Mouse (Mus musculus) T-helper 17 cell (primary cell): ENCODE measurements around the gene Preb.

Source experiments
- in situ Hi-C, 2 experiments: fragments of 300-600 bp; cut with MboI, MseI; formaldehyde crosslinking; loops; 1 replicate in 1 of 2; 2 replicates in 1 of 2; pipeline ENCODE4 v1.15.1; 2025; ENCODE audit warnings: high pct_unique_total_duplicates in 2 of 2

Gene Preb

DNA sequence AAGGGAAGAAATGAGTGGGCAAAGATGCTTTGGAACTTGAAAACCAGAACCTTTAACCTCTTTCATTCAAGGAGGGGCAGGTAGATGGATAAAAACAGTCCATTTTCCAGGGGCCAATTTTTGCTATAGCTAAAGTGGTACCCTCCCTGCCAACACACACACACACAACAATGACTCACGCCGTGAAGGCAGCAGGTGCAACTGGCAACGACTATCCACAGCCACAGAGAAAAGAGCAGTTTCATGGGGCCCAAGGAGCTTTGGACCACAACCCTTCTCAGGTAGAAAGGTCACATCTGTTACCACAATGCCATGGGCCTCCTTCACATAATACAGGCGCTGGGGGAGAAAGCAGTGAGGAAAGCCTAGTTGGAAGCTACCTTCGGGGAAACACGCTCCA, 4.4 kb downstream of the Preb start:
- in situ Hi-C loops, result no loop called here

DNA sequence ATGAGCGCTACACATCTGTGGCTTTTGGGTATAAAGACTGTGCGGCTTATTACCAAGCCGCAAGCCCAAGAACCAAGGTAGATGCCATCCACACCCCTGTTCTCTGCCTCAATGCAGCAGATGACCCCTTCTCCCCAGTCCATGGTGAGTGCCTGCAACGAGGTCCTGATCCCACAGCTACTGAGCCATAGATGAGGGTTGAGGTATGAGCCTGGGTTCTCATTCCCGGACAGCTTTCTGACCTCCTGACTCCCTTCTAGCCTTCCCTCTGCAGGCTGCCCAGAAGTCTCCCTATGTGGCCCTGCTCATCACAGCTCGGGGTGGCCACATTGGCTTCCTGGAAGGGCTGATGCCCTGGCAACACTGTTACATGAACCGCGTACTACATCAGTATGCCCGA, 5.6 kb downstream of the Preb start:
- in situ Hi-C loops, result no loop called here

DNA sequence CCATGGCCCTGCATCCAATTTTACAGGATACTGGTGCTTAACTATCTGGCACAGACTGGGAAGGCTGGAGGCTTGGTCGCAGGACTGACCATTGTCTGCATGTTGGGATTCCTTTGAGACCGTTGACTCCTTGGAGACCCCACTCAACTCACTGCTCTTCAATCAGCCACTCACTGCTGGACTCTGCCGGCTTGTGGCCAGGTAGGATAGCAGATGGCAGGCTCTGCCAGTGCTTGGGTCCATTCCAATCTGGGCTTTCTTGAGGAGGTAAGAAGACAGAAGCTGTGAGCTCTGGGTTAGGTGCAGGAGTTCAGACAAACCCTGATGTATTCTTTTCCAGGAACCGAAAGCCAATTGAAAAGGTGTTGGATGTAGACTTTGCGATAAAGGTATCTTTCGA, 6.1 kb downstream of the Preb start:
- in situ Hi-C loops, result no loop called here

- in situ Hi-C loops, result no loop called here
Observed at GRCm38 (mm10) chr5:30952551-30952950, 7.6 kb downstream of the Preb start.

DNA sequence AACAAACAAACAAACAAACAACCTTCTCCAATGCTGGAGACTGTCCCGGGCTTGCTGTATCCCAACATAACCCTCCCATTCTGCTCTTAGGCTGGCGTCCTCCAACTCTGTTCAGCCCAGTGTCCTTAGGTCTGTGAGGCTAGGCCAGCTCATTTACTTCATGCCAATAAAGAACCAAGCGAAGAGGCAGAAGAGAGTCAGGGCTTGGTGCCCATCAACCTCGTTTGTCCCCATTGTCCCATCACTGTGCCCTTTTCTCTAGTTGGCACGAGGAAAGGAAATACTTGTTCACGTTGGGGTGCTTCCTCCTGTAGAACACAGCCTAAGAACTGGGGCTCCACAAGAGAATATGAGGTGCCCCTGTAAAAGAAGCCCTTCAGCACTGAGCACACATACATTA, 8.5 kb downstream of the Preb start:
- in situ Hi-C loops, result no loop called here

DNA sequence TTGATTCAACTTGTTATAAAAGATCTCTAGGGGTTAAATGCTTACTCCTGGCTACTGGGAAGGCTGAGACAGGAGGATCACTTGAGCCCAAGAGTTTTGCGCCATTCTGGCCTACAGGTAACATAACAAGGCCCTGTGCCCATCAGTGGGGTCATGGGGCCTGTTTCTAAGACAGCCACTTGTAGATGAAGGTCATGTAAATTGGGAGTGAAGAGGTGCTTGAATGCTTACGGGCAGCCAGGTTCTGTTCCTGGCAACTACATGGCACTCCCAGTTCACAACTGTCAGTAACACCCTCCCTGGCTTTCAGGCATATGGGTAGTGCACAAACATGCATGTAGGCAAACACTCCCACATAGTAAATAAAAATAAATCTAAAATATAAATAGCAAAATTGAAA, 9.2 kb downstream of the Preb start:
- in situ Hi-C loops, result no loop called here

GRCm38 (mm10) chr5:30950451-30950850, 9.7 kb downstream of the Preb start:
- in situ Hi-C loops, result no loop called here

DNA sequence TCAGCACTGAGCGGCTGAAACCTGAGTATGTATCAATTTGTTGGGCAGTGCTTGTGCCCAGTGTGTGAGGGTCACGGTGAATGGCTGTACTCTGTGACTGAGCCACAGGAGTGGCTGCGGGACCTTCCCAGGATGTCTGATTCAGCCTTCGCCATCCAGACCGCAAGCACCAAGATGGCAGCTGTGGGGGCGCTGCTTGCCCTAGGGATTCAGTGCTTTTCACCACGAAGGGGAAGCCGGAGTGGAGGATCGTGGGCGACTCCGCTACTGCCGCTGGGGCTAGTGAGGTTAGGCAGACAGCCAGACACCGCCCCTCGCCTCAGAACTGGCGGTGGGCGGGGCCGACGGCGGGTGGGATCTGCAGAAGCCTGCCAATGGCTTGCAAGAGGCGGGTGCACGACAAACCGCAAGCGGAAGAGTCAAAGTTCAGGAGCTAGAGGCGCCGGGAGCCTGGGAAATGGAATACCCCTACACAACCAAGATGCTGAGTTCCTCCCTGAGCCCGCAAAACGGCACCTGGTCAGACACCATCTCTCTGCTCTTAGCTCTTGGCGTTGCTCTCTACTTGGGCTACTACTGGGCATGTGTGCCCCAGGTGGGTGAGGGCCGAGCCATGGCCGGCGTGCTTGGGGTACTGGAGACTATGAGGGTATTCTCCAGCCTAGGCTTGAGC, 10.4 kb downstream of the Preb start:
- in situ Hi-C loops, result no loop called here

GRCm38 (mm10) chr5:30948620-30949019, 11.5 kb downstream of the Preb start:
- in situ Hi-C loops, result no loop called here

- in situ Hi-C loops, result loop anchor here in 1 of 2 experiments (5.0 kb wide), 1 partner anchor 698 kb away; no protein-coding TSS in a partner anchor
Observed at GRCm38 (mm10) chr5:30944956-30945781, 15.0 kb downstream of the Preb start, which contains the start of gene Cgref1. Gene Cgref1 (minus strand): TSS chr5:30945591.

DNA sequence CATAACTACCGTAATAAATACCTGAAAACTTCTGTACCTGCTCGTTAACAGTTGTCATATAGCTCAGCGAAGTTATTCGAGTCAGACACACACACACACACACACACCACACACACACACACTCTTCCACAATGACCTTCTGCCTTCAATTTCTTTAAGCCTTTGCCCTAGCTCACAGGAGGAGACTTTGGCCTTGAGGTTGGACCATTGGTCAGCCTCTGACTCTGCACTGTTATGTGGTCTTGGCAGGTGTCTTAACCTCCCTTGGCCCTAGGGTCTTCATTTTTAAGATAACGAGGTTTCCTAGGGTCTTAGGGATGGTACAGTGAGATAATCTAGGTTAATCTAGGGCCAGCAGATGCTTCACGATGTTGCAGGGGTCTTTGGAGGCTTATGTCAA, 15.8 kb downstream of the Preb start:
- in situ Hi-C loops, result loop anchor here in 1 of 2 experiments (5.0 kb wide), 1 partner anchor 697 kb away; no protein-coding TSS in a partner anchor

DNA sequence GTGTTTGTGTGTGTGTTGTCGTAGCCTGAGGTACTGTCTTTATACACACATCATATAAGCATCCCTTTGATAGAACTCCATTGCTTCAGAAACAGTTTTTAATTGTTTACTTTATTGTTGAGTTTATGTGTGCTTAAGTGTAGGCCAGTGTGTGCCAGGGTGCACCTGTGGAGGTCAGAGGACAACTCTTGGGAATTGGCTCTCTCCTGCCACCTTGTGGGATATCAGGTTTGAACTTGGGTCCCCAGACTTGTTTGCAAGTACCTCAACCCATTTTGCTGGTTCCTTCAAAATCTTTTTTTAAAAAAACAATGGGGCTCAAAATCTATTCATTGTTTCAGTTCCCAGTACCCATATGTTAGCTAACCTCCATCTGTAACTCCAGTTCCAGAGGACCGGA, 17.2 kb downstream of the Preb start:
- in situ Hi-C loops, result loop anchor here in 1 of 2 experiments (5.0 kb wide), 1 partner anchor 696 kb away; no protein-coding TSS in a partner anchor

DNA sequence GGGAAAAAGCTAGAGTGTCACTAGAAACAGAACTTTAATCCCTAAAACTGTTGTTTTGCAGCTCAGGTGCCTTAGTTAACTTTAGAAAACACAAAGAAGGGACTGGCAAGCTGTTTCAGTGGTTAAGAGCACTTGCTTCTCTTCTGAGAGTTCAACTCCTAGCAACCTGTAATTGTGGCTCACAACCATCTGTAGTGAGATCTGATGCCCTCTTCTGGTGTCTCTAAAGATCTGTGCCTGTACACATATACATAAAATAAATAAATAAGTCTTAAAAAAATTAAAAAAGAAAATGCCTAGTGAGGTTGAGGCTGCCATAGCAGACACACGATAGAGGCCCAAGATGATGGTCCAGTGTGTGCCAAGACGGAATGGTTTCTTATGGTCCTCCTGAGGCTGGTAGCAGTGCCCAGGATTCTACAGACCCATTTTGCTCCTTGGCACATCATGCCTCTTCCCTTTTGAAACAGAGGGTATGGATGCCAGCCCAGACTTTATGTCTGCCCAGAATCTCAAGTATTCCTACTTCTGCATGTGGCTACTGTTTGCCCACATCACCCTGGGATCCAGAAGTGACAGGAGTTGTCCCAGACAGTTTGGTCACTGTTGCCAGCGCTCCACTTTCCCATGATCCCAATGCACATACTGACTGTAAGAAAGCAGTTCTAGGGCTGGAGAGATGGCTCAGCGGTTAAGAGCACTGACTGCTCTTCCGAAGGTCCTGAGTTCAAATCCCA, 25.3 kb downstream of the Preb start:
- in situ Hi-C loops, result loop anchor here (5.0 kb wide), 4 partner anchors 37 to 72 kb away; no protein-coding TSS in a partner anchor

- in situ Hi-C loops, result loop anchor here (5.0 kb wide), 4 partner anchors 39 to 74 kb away; no protein-coding TSS in a partner anchor
Observed at GRCm38 (mm10) chr5:30933705-30934104, 26.5 kb downstream of the Preb start.

- in situ Hi-C loops, result loop anchor here (5.0 kb wide), 4 partner anchors 41 to 76 kb away; no protein-coding TSS in a partner anchor
Observed at GRCm38 (mm10) chr5:30931378-30931777, 28.8 kb downstream of the Preb start.

- in situ Hi-C loops, result loop anchor here (5.0 kb wide), 4 partner anchors 41 to 76 kb away; no protein-coding TSS in a partner anchor
Observed at GRCm38 (mm10) chr5:30930846-30931245, 29.3 kb downstream of the Preb start.

GRCm38 (mm10) chr5:30930121-30930520, 30.0 kb downstream of the Preb start:
- in situ Hi-C loops, result loop anchor here (5.0 kb wide), 4 partner anchors 42 to 77 kb away; no protein-coding TSS in a partner anchor

DNA sequence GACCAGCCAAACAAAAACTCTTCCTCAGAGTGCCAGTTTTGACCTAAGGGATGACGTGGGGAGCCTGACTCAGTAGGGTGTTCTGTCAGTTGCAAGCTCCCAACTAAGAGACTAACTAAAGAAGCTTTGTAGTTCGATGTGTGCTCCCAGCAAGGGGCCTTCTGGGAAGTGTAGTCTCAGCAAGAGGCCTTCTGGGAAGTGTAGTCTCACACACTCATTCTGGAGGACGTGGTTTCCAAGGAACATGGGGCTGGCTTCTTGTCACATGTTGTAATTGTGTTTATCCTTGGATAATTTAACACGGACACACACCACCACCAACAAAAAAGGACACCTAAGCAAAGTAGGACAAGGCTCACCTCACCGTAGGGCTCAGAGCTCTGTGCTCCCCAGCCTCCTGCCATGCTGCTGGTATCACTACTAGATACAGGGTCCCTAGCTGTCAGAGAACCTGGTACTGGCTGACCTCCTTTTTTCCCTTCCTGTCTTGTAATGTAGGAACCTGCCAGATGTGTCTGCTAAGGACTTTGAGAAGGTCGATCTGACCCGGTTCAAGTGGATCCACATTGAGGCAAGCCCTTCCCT, 32.1 kb downstream of the Preb start:
- in situ Hi-C loops, result loop anchor here in 1 of 2 experiments (5.0 kb wide), 1 partner anchor 126 kb away; no protein-coding TSS in a partner anchor

DNA sequence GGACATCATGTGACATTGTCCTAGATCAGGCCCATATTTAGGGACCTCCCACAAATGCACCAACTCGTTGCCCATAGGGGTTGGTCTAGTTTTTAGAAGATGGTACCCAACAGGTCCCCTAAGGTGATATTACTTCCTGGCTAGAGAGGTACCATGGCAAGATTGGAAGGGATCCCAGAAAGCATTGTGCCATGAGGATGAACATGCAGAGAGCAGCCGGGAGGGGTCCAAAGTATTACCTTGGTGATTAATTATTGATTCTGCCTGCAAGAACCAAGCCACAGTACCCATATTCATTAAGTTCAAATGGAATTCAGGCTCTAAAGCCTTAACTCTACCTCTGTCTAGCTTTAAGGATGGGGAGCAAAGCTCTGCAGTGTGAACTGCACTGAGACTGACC, 34.1 kb downstream of the Preb start:
- in situ Hi-C loops, result loop anchor here in 1 of 2 experiments (5.0 kb wide), 1 partner anchor 124 kb away; no protein-coding TSS in a partner anchor

DNA sequence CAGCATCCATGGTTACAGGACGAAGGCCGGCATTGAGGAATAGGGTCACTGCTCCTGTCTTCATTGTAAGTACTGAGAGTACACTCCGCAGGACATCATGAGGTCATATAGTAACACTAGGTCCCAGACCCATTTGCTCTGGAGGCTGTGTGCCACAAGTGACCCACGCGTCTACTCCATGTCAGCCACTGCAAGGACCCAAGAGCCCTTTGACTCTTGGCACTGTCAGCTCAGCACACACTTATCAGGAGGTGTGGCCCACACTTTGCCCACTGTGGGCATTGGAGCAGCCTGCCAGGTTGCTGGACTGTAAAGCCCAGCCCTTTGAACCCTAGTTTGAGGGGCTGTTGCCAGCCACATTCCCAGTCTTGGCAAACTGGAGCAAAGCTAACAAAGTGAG, 34.9 kb downstream of the Preb start:
- in situ Hi-C loops, result loop anchor here in 1 of 2 experiments (5.0 kb wide), 1 partner anchor 123 kb away; no protein-coding TSS in a partner anchor

DNA sequence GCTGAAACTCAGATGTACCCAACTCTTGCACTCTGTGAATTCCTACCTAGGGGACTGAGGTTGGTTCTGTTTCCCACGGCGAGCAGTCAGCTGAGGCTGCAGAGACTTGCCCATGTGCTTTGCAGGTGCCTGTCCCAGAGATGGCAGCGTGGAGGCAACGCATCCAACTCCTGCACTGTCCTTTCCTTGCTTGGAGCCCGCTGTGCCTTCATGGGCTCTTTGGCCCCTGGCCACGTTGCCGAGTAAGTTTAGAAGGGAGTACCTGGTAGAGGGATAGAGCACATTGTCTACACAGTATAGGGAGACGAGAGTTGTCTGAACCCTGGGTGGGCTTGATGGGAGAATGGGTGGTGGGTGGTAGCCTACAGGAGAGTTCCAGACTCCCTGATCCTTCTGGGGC, 35.5 kb downstream of the Preb start:
- in situ Hi-C loops, result loop anchor here in 1 of 2 experiments (5.0 kb wide), 1 partner anchor 122 kb away; no protein-coding TSS in a partner anchor
